ENCODE assay signal across 8 mouse cellular contexts in the genomic region with DNA sequence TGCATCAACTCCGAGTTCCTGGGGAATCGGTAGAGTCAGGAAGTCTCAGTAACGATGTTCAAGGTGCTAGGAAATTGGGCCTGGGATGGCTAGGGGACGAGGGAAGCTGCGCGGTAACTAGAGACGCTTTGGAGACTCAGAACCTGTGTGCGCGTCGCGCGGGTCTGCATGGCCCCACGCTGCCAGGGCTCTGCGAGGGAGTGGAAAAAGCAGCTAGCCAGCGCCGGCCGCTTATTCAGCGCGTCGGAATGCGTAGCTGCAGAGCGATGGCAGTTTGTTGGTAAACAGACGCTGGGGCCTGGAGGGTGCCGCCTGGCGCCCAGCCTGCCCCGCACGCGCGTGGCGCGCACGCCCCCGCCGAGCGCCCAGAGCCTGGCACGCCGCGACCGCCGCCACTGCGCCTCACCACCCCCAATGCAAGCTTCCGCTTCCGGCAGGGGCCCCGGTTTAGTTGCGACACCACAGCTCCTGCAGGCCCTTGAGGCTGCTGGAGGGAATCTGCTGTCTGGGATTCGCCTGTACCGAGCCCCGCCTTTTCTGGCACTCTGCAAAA. TPM values are rescaled to one million over a fixed set of nuclear protein-coding genes. Genes with fewer than 3 reads are reported as not detected.
DNase-seq lines count a peak whose midpoint lies in the region; ATAC-seq and TF ChIP-seq lines count a peak whose summit lies in the region.

TSS of gene Dlx4 (minus strand) at position 413 of the 553 bp plus-strand sequence.

- no peak within 1 kb of the TSS for H3K27ac ChIP-seq in forebrain, embryonic 12.5 days
- H3K27ac ChIP-seq in hindbrain, embryonic 16.5 days (ENCODE audit: low read depth, low read length), result no peak within 1 kb of the TSS
- no peak within 1 kb of the TSS for H3K27ac ChIP-seq in lung, postnatal 0 days (ENCODE audit: low read length)
- H3K27ac ChIP-seq in stomach, embryonic 16.5 days (ENCODE audit: low read length), result no peak within 1 kb of the TSS

- H3K4me3 ChIP-seq in forebrain, embryonic 12.5 days (replicated peaks), result peak within 1 kb of the TSS; percentile 35
- H3K4me3 ChIP-seq in hindbrain, embryonic 16.5 days (ENCODE audit: low read length), result peak within 1 kb of the TSS; percentile 36
- H3K4me3 ChIP-seq in lung, postnatal 0 days (ENCODE audit: low read depth, low read length), result peak within 1 kb of the TSS; percentile 45
- H3K4me3 ChIP-seq in stomach, embryonic 16.5 days (replicated peaks; ENCODE audit: low read length), result peak within 1 kb of the TSS; percentile 49

- no peak for TF ChIP-seq EP300 in lung, postnatal 0 days (IDR thresholded peaks at IDR 0.05)

- ATAC-seq in forebrain, embryonic 12.5 days (ENCODE audit: low FRiP score), result no peak
- ATAC-seq in hindbrain, embryonic 16.5 days, result no peak; the same call in 1 of the 2 replicates
- ATAC-seq in lung, postnatal 0 days, result peak; percentile 79
- ATAC-seq in stomach, embryonic 16.5 days (ENCODE audit: insufficient read depth, low FRiP score), result 0 out of 2 replicates have a peak, but pooled peaks have one; percentile 31

- 0 out of 2 replicates have a peak within 1 kb of the TSS, but pooled peaks have one; percentile 13 for H3K9ac ChIP-seq in forebrain, embryonic 12.5 days
- H3K9ac ChIP-seq in hindbrain, embryonic 16.5 days (ENCODE audit: low read depth, low read length), result peak within 1 kb of the TSS; percentile 38
- H3K9ac ChIP-seq in lung, postnatal 0 days (replicated peaks; ENCODE audit: low read depth), result no peak within 1 kb of the TSS; the same call in 1 of the 2 replicates
- peak within 1 kb of the TSS; percentile 60 for H3K9ac ChIP-seq in stomach, embryonic 16.5 days (ENCODE audit: low read length)

- WGBS in forebrain, embryonic 12.5 days, result under 1% methylated on average over 48 of the region's 48 CpGs
- 0% methylated on average over 45 of the region's 48 CpGs for WGBS in hindbrain, embryonic 16.5 days
- under 1% methylated on average over 47 of the region's 48 CpGs for WGBS in lung, postnatal 0 days
- 1% methylated on average over 48 of the region's 48 CpGs for WGBS in stomach, embryonic 16.5 days

- H3K27me3 ChIP-seq in forebrain, embryonic 12.5 days, result peaks cover 100% of the 10 kb centered on the region
- peaks cover 70% of the 10 kb centered on the region for H3K27me3 ChIP-seq in hindbrain, embryonic 16.5 days (replicated peaks; ENCODE audit: control insufficient read depth, insufficient read depth, low read length)
- peaks cover 90% of the 10 kb centered on the region for H3K27me3 ChIP-seq in lung, postnatal 0 days (replicated peaks; ENCODE audit: insufficient read depth, low read length)
- H3K27me3 ChIP-seq in stomach, embryonic 16.5 days (ENCODE audit: control insufficient read depth, insufficient read depth, low read length), result peaks cover 94% of the 10 kb centered on the region

- H3K9me3 ChIP-seq in forebrain, embryonic 12.5 days, result no peaks in the 10 kb centered on the region
- no peaks in the 10 kb centered on the region for H3K9me3 ChIP-seq in hindbrain, embryonic 16.5 days (ENCODE audit: control insufficient read depth, low read length)
- H3K9me3 ChIP-seq in lung, postnatal 0 days (ENCODE audit: low read length), result no peaks in the 10 kb centered on the region
- no peaks in the 10 kb centered on the region for H3K9me3 ChIP-seq in stomach, embryonic 16.5 days (replicated peaks; ENCODE audit: control insufficient read depth, low read length)

- H3K4me2 ChIP-seq in forebrain, embryonic 12.5 days, result peak within 1 kb of the TSS; percentile 55
- peak within 1 kb of the TSS; percentile 63 for H3K4me2 ChIP-seq in hindbrain, embryonic 16.5 days (ENCODE audit: low read length)
- H3K4me2 ChIP-seq in lung, postnatal 0 days (replicated peaks; ENCODE audit: low read depth, low read length), result peak within 1 kb of the TSS; percentile 72
- peak within 1 kb of the TSS; percentile 87 for H3K4me2 ChIP-seq in stomach, embryonic 16.5 days (ENCODE audit: low read depth, low read length)

- no peak for TF ChIP-seq CTCF in lung, postnatal 0 days (IDR thresholded peaks at IDR 0.05)

- H3K4me1 ChIP-seq in forebrain, embryonic 12.5 days, result peaks cover 22% of the 10 kb centered on the region
- peaks cover 19% of the 10 kb centered on the region for H3K4me1 ChIP-seq in hindbrain, embryonic 16.5 days (ENCODE audit: control insufficient read depth, insufficient read depth, low read depth, low read length)
- peaks cover 20% of the 10 kb centered on the region for H3K4me1 ChIP-seq in lung, postnatal 0 days (ENCODE audit: insufficient read depth, low read depth, low read length)
- H3K4me1 ChIP-seq in stomach, embryonic 16.5 days (ENCODE audit: control insufficient read depth, insufficient read depth, low read length), result peaks cover 23% of the 10 kb centered on the region

- peak; percentile 17 for DNase-seq in kidney, adult 18-20 months
- no peak for DNase-seq in kidney, adult 8-10 months
- DNase-seq in ZHBTc4 (ENCODE audit: low read depth, low spot score), result peak; percentile 57
- peak; percentile 72 for DNase-seq in lung, postnatal 0 days (ENCODE audit: low spot score)
- no peak for DNase-seq in right cerebral cortex, postnatal 14 days

- no peaks in the 10 kb centered on the region for H3K36me3 ChIP-seq in forebrain, embryonic 12.5 days (replicated peaks)
- H3K36me3 ChIP-seq in hindbrain, embryonic 16.5 days (ENCODE audit: control insufficient read depth, insufficient read depth, low read length), result no peaks in the 10 kb centered on the region
- no peaks in the 10 kb centered on the region for H3K36me3 ChIP-seq in lung, postnatal 0 days (ENCODE audit: insufficient read depth, low read length)
- H3K36me3 ChIP-seq in stomach, embryonic 16.5 days (ENCODE audit: control insufficient read depth, insufficient read depth, low read length), result no peaks in the 10 kb centered on the region

RNA-seq across cellular contexts. Expression of gene Dlx4, which starts in this region (rescaled TPM):
- polyA plus RNA-seq in forebrain, embryonic 12.5 days (2016; fragmentation: Nextera tagmentation; extraction: Ambion mirVana), result 0.20 TPM in 1 of 2 replicates, not detected in the other
- not detected in 2 replicates for polyA plus RNA-seq in hindbrain, embryonic 16.5 days (2015; fragmentation: Nextera tagmentation; extraction: Ambion mirVana)
- polyA plus RNA-seq in lung, postnatal 0 days (2015; fragmentation: Nextera tagmentation; extraction: Ambion mirVana), result 0.55 and 0.79 TPM in 2 replicates
- polyA plus RNA-seq in stomach, embryonic 16.5 days (2015; fragmentation: Nextera tagmentation; extraction: Ambion mirVana), result 0.99 and 1.7 TPM in 2 replicates

Comparison
In these comparisons a context has a peak if more than half of its experiments do, and no peak if none do; other contexts are left out.
1. DNase-seq: peak in kidney, adult 18-20 months (single experiment) and ZHBTc4 (single experiment); none in kidney, adult 8-10 months (0 of 2) and right cerebral cortex, postnatal 14 days (single experiment).
2. Peak in DNase-seq, ATAC-seq, H3K4me3 ChIP-seq and H3K4me2 ChIP-seq in lung, postnatal 0 days; RNA of the gene not detected or under 1 TPM.
3. Peak in every context shown above with its lines, with median percentiles within 50 percentile points of each other: H3K4me2 ChIP-seq and H3K4me3 ChIP-seq.